Mouse (Mus musculus) midbrain, postnatal 0 days (tissue): ENCODE measurements around the gene Lrp2. TPM values are rescaled to one million over a fixed set of nuclear protein-coding genes. Genes with fewer than 3 reads are reported as not detected.

Experiments
- ATAC-seq: fragments of 200-750 bp; cut with Nextera tagmentation; 2 replicates; pipeline ENCODE4 v1.8.0; 2017; ENCODE audit warnings: moderate number of reproducible peaks, mild to moderate bottlenecking, moderate TSS enrichment, moderate library complexity; ENCODE audit not compliant: low FRiP score
- DNase-seq: peaks from one replicate; pipeline ENCODE4 v3.0.0-alpha.2; 2015; ENCODE audit warnings: low spot score
- H3K27ac ChIP-seq: fragments of 300-500 bp; sonication (generic); 2 replicates; pipeline ENCODE4 v1.5.1; 2014; ENCODE audit warnings: low read depth, mild to moderate bottlenecking, low read length, mixed read lengths
- H3K27me3 ChIP-seq: fragments of 300-500 bp; sonication (generic); 2 replicates; pipeline ENCODE4 v1.6.1; 2014; ENCODE audit warnings: low read length, control low read depth, mixed read lengths; ENCODE audit not compliant: insufficient read depth
- H3K36me3 ChIP-seq: fragments of 300-500 bp; sonication (generic); 2 replicates; pipeline ENCODE4 v1.6.1; 2014; ENCODE audit warnings: low read length, control low read depth, mixed read lengths; ENCODE audit not compliant: insufficient read depth
- H3K4me1 ChIP-seq: fragments of 300-500 bp; sonication (generic); 2 replicates; pipeline ENCODE4 v1.6.1; 2014; ENCODE audit warnings: mild to moderate bottlenecking, control low read depth, antibody characterized with exemption, low read length, mixed read lengths; ENCODE audit not compliant: insufficient read depth
- H3K4me2 ChIP-seq: fragments of 300-500 bp; sonication (generic); 2 replicates; pipeline ENCODE4 v1.6.1; 2014; ENCODE audit warnings: low read depth, mild to moderate bottlenecking, low read length, mixed read lengths; ENCODE audit not compliant: poor library complexity, severe bottlenecking
- H3K4me3 ChIP-seq: fragments of 300-500 bp; sonication (generic); 2 replicates; pipeline ENCODE4 v1.5.1; 2014; ENCODE audit warnings: low read depth, mild to moderate bottlenecking, low read length, moderate library complexity
- H3K9ac ChIP-seq: fragments of 300-500 bp; sonication (generic); replicated peaks from 2 replicates; pipeline ENCODE4 v1.6.1; 2014; ENCODE audit warnings: mild to moderate bottlenecking, low read length, moderate library complexity, mixed read lengths; ENCODE audit not compliant: poor library complexity, severe bottlenecking
- H3K9me3 ChIP-seq: fragments of 300-500 bp; sonication (generic); 2 replicates; pipeline ENCODE4 v1.6.1; 2016; ENCODE audit warnings: low read length, control low read depth
- CTCF ChIP-seq: IDR thresholded peaks from 2 replicates; pipeline ENCODE4 v1.5.1; 2016; ENCODE audit warnings: antibody characterized with exemption, mild to moderate bottlenecking
- WGBS: fragments of 180-500 bp; shearing (Covaris S2); extraction: QIAGEN DNeasy Blood & Tissue Kit; methylation state at CpG from one replicate; pipeline ENCODE4 v1.1.7; 2014; 5-methylcytosine and 5-hydroxymethylcytosine counted together
- polyA plus RNA-seq: library from polyadenylated mRNA; unstranded; fragments of >200 nt; fragmentation: Nextera tagmentation; extraction: Ambion mirVana; gene quantifications from 2 replicates; pipeline ENCODE4 v1.2.1, GENCODE M21; 2015
- total RNA-seq: library from RNA; depleted of rRNA; stranded (reverse); fragments of >200 nt; gene quantifications from 2 replicates; pipeline ENCODE4 v1.2.3, GENCODE M21; 2014

Lrp2 gene
- total and polyA plus RNA-seq, 2 experiments from 2014 or later, result 0.22 to 2.3 TPM

- Histone ChIP-seq H3K4me1 (no peaks in the 10 kb centered on the region; the same call in 1 of the 2 replicates), H3K9ac (no peak overlapping the region), H3K9me3 (no peaks in the 10 kb centered on the region), H3K27ac (no peak overlapping the region), H3K4me2 (no peak overlapping the region), H3K4me3 (no peak overlapping the region), H3K36me3 (no peaks in the 10 kb centered on the region), H3K27me3 (no peaks in the 10 kb centered on the region)
- DNase-seq, result no peak
- ATAC-seq, result 0 out of 2 replicates have a peak, but pooled peaks have one; percentile 23
- 13% methylated on average over 14 of the region's 14 CpGs for WGBS
- TF ChIP-seq CTCF, result no peak
Observed at GRCm38 (mm10) chr2:69530691-69531527, 55.0 kb downstream of the Lrp2 start.

- Histone ChIP-seq H3K4me2 (no peak overlapping the region), H3K36me3 (no peaks in the 10 kb centered on the region), H3K27ac (no peak overlapping the region), H3K9ac (no peak overlapping the region), H3K4me1 (no peaks in the 10 kb centered on the region; the same call in 1 of the 2 replicates), H3K27me3 (no peaks in the 10 kb centered on the region), H3K4me3 (no peak overlapping the region), H3K9me3 (no peaks in the 10 kb centered on the region)
- WGBS, result 37% methylated on average over 5 of the region's 5 CpGs
- DNase-seq (no peak), ATAC-seq (no peak)
- no peak for TF ChIP-seq CTCF
Observed at GRCm38 (mm10) chr2:69530126-69530525, 55.7 kb downstream of the Lrp2 start.

GRCm38 (mm10) chr2:69520273-69520672, 65.6 kb downstream of the Lrp2 start:
- DNase-seq (no peak), ATAC-seq (no peak)
- Histone ChIP-seq H3K9ac (no peak overlapping the region), H3K4me2 (no peak overlapping the region), H3K27me3 (no peaks in the 10 kb centered on the region), H3K27ac (no peak overlapping the region), H3K36me3 (0 out of 2 replicates have a peak, but pooled peaks cover 3% of the 10 kb centered on the region), H3K4me1 (no peaks in the 10 kb centered on the region), H3K9me3 (no peaks in the 10 kb centered on the region), H3K4me3 (no peak overlapping the region)
- no peak for TF ChIP-seq CTCF
- WGBS, result 91% methylated on average over 2 of the region's 2 CpGs

- WGBS, result 93% methylated on average over 7 of the region's 7 CpGs
- Histone ChIP-seq H3K27me3 (no peaks in the 10 kb centered on the region), H3K9me3 (no peaks in the 10 kb centered on the region)
Observed at GRCm38 (mm10) chr2:69518307-69518706, 67.6 kb downstream of the Lrp2 start.

GRCm38 (mm10) chr2:69511766-69512165, 74.1 kb downstream of the Lrp2 start:
- 83% methylated on average over 5 of the region's 5 CpGs for WGBS
- Histone ChIP-seq H3K4me3 (no peak overlapping the region), H3K4me1 (no peaks in the 10 kb centered on the region), H3K27me3 (no peaks in the 10 kb centered on the region), H3K27ac (no peak overlapping the region), H3K36me3 (no peaks in the 10 kb centered on the region), H3K4me2 (no peak overlapping the region), H3K9me3 (no peaks in the 10 kb centered on the region), H3K9ac (no peak overlapping the region)
- ATAC-seq, result no peak
- no peak for TF ChIP-seq CTCF
- DNase-seq, result no peak

More at GRCm38 (mm10) chr2:69518307-69518706, 67.6 kb downstream of the Lrp2 start:
- H3K27ac ChIP-seq, result no peak overlapping the region
- ATAC-seq (no peak), DNase-seq (no peak)
- no peak overlapping the region for H3K9ac ChIP-seq
- no peaks in the 10 kb centered on the region for H3K4me1 ChIP-seq
- H3K4me3 ChIP-seq, result no peak overlapping the region
- TF ChIP-seq CTCF, result no peak
- 0 out of 2 replicates have a peak, but pooled peaks cover 3% of the 10 kb centered on the region for H3K36me3 ChIP-seq
- H3K4me2 ChIP-seq, result no peak overlapping the region

- no peak overlapping the region for H3K27ac ChIP-seq
- 92% methylated on average over 9 of the region's 9 CpGs for WGBS
- no peak for TF ChIP-seq CTCF
- no peak overlapping the region for H3K4me3 ChIP-seq
- ATAC-seq, result no peak
- H3K4me1 ChIP-seq, result no peaks in the 10 kb centered on the region
- H3K9me3 ChIP-seq, result no peaks in the 10 kb centered on the region
- H3K4me2 ChIP-seq, result no peak overlapping the region
- no peaks in the 10 kb centered on the region for H3K27me3 ChIP-seq
- no peak overlapping the region for H3K9ac ChIP-seq
- H3K36me3 ChIP-seq, result no peaks in the 10 kb centered on the region
- DNase-seq, result no peak
Observed at GRCm38 (mm10) chr2:69500357-69500756, 85.5 kb downstream of the Lrp2 start.
